Mouse (Mus musculus) midbrain, embryonic 16.5 days (tissue): ENCODE data around the gene Rptn. TPM values are rescaled to one million over a fixed set of nuclear protein-coding genes. Genes with fewer than 3 reads are reported as not detected.

ENCODE experiments used
- ATAC-seq: fragments of 200-750 bp; cut with Nextera tagmentation; 2 replicates; pipeline ENCODE4 v1.8.0; 2017; ENCODE audit warnings: moderate TSS enrichment
- H3K27ac ChIP-seq: fragments of 300-500 bp; sonication (generic); 2 replicates; pipeline ENCODE4 v1.5.1; 2014; ENCODE audit warnings: mild to moderate bottlenecking, low read length, mixed read lengths
- H3K27me3 ChIP-seq: fragments of 300-500 bp; sonication (generic); 2 replicates; pipeline ENCODE4 v1.6.1; 2014; ENCODE audit warnings: low read depth, low read length, mixed read lengths; ENCODE audit not compliant: control insufficient read depth, insufficient read depth
- H3K36me3 ChIP-seq: fragments of 300-500 bp; sonication (generic); 2 replicates; pipeline ENCODE4 v1.6.1; 2014; ENCODE audit warnings: mild to moderate bottlenecking, low read length, moderate library complexity, mixed read lengths; ENCODE audit not compliant: control insufficient read depth, insufficient read depth
- H3K4me1 ChIP-seq: fragments of 300-500 bp; sonication (generic); 2 replicates; pipeline ENCODE4 v1.6.1; 2014; ENCODE audit warnings: mild to moderate bottlenecking, low read length, mixed read lengths; ENCODE audit not compliant: control insufficient read depth, insufficient read depth
- H3K4me2 ChIP-seq: fragments of 300-500 bp; sonication (generic); 2 replicates; pipeline ENCODE4 v1.6.1; 2014; ENCODE audit warnings: mild to moderate bottlenecking, low read length, mixed read lengths
- H3K4me3 ChIP-seq: fragments of 300-500 bp; sonication (generic); 2 replicates; pipeline ENCODE4 v1.5.1; 2014; ENCODE audit warnings: low read depth, mild to moderate bottlenecking, low read length, moderate library complexity, mixed read lengths
- H3K9ac ChIP-seq: fragments of 300-500 bp; sonication (generic); 2 replicates; pipeline ENCODE4 v1.6.1; 2014; ENCODE audit warnings: low read depth, low read length, mixed read lengths
- H3K9me3 ChIP-seq: fragments of 300-500 bp; sonication (generic); replicated peaks from 2 replicates; pipeline ENCODE4 v1.6.1; 2014; ENCODE audit warnings: mild to moderate bottlenecking, low read length, mixed read lengths; ENCODE audit not compliant: control insufficient read depth, poor library complexity, severe bottlenecking
- WGBS: fragments of 180-500 bp; shearing (Covaris S2); extraction: QIAGEN DNeasy Blood & Tissue Kit; methylation state at CpG from one replicate; pipeline ENCODE4 v1.1.7; 2014; 5-methylcytosine and 5-hydroxymethylcytosine counted together
- polyA plus RNA-seq: library from polyadenylated mRNA; unstranded; fragments of >200 nt; fragmentation: Nextera tagmentation; extraction: Ambion mirVana; gene quantifications from 2 replicates; pipeline ENCODE4 v1.2.1, GENCODE M21; 2015

The Rptn gene
- not detected in 2 replicates for polyA plus RNA-seq

DNA sequence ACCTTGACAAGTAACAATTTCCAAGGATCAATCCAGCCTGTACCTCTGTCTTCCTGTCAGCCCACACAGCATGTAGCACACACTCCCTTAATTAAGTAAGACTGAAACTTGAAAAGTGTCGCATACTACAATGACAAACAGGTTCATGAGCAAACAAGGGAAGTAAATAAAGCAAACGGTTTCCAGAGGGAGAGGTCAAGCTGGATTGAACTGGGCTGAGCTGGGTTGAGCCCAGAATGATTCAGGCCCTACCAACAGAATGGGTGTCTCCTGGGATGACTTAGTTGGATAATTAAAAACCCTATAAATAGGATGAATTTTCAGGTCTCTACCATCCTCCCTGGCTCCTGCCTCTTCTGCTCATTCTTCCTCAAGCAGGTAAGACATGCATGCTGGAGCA lies at the start of gene Rptn:
TSS of gene Rptn (plus strand) at position 334 of the 400 bp plus-strand sequence.
- Histone ChIP-seq H3K36me3 (no peaks in the 10 kb centered on the region), H3K4me2 (no peak within 1 kb of the TSS), H3K4me1 (no peaks in the 10 kb centered on the region), H3K9me3 (no peaks in the 10 kb centered on the region), H3K9ac (no peak within 1 kb of the TSS), H3K27me3 (no peaks in the 10 kb centered on the region), H3K27ac (no peak within 1 kb of the TSS), H3K4me3 (no peak within 1 kb of the TSS)
- WGBS, result 67% methylated on average over 2 of the region's 2 CpGs
- no peak for ATAC-seq

GRCm38 (mm10) chr3:93346896-93347295 lies 46.6 kb upstream of the Rptn start:
- Histone ChIP-seq H3K36me3 (no peaks in the 10 kb centered on the region), H3K27me3 (no peaks in the 10 kb centered on the region), H3K4me3 (no peak overlapping the region), H3K9me3 (no peaks in the 10 kb centered on the region), H3K4me2 (no peak overlapping the region), H3K4me1 (no peaks in the 10 kb centered on the region), H3K9ac (no peak overlapping the region), H3K27ac (no peak overlapping the region)
- ATAC-seq, result no peak
- WGBS, result 81% methylated on average over 2 of the region's 2 CpGs

DNA sequence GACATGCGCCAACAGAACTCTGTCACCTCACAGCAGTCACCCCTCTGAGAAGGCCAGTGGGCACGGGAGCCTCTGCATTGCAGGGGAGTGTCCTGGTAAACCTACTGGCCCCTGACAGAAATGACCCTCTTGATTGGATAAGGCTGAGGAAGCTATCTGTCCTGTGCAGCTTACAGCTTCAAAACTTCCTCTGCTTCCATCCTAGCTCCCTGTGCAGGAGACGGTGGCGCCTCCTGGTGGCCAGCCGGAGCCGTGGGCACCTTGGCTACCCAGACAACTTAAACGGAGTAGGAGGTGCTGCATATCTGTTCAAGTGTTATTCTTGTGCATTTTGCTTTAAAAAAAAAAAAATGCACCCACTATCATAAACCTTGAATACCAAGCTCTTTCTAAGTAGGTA lies 33.5 kb upstream of the Rptn start:
- Histone ChIP-seq H3K9me3 (no peaks in the 10 kb centered on the region), H3K4me2 (no peak overlapping the region), H3K27me3 (no peaks in the 10 kb centered on the region), H3K9ac (no peak overlapping the region), H3K36me3 (no peaks in the 10 kb centered on the region), H3K4me1 (peaks cover 3% of the 10 kb centered on the region; the same call in 1 of the 2 replicates), H3K27ac (no peak overlapping the region), H3K4me3 (no peak overlapping the region)
- ATAC-seq, result no peak
- 18% methylated on average over 7 of the region's 7 CpGs for WGBS

DNA sequence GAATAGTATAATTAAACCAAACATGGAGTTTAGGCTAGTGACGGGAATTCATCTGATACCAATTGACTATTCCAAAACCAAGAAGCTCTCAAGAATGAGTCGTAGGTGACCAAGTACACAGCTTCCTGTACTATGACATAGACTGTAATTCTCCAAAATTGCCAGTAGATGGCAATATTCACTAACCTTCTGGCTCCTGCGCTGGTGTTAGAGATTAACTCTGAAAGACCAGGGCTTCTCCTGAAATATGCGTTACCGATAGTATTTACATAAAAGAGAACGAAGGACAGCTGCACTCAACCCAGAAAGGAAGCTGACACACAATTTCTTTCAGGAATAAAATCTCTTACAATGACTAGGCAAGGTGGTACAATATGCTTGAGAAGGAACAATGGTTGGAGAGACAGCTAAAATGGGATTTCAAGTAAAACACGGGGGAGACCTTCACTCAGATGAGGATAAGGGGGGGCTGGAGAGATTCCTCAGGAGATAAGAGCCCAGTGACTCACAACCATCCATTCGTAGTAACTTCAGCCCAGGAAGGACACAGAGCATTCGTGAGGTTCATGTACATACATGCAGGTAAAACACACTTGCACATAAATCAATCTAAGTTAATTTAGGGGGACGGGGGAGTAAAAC lies 31.4 kb upstream of the Rptn start:
- Histone ChIP-seq H3K4me1 (peaks cover 3% of the 10 kb centered on the region; the same call in 1 of the 2 replicates), H3K36me3 (no peaks in the 10 kb centered on the region), H3K4me2 (peak overlapping the region; percentile 58), H3K27ac (no peak overlapping the region), H3K9ac (no peak overlapping the region; the same call in 1 of the 2 replicates), H3K9me3 (no peaks in the 10 kb centered on the region), H3K27me3 (no peaks in the 10 kb centered on the region), H3K4me3 (peak overlapping the region; percentile 23)
- peak; percentile 94 for ATAC-seq
- WGBS, result 11% methylated on average over 10 of the region's 10 CpGs

DNA sequence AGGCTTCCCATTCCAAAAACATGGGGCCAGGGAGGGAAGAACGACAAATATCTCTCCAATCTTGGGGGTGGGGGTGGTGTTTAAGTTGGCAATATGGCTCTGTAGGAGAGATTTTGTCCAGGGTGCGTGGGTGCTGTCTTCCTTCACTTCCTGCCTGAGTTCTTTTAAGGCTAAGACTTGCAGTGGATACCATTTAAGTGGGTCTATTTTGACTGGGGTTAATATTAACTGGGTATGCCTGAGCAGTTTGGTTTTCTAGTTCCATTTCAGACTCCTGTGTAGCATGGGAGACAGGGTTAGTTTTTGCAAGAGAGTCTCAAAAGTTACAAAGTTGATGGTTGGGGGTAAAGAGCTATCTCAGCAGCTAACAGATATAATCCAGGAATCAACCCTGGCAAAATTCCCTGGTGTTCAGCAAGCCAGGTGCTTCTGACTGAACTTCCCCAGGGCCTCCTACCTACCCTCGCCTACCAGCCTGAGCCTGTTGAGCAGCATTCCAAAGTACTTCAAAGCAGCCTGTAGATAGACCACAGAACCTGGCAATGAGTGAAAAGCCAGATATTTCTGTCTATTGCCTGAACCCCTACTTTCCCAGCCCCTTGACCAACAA lies 26.4 kb upstream of the Rptn start:
- Histone ChIP-seq H3K4me3 (no peak overlapping the region), H3K27me3 (no peaks in the 10 kb centered on the region)
- 64% methylated on average over 3 of the region's 3 CpGs for whole genome bisulfite sequencing

GRCm38 (mm10) chr3:93368171-93368570 lies 25.3 kb upstream of the Rptn start:
- ATAC-seq, result no peak
- WGBS, result 86% methylated on average over 1 of the region's 1 CpGs
- H3K4me3 ChIP-seq, result no peak overlapping the region
- H3K36me3 ChIP-seq, result no peaks in the 10 kb centered on the region
- no peaks in the 10 kb centered on the region for H3K4me1 ChIP-seq
- H3K27ac ChIP-seq, result no peak overlapping the region
- no peak overlapping the region for H3K9ac ChIP-seq
- no peaks in the 10 kb centered on the region for H3K27me3 ChIP-seq
- H3K9me3 ChIP-seq, result no peaks in the 10 kb centered on the region
- H3K4me2 ChIP-seq, result no peak overlapping the region

More for the DNA sequence above, 26.4 kb upstream of the Rptn start:
- no peaks in the 10 kb centered on the region for H3K9me3 ChIP-seq
- H3K9ac ChIP-seq, result no peak overlapping the region
- H3K27ac ChIP-seq, result no peak overlapping the region
- peaks cover 3% of the 10 kb centered on the region; the same call in 1 of the 2 replicates for H3K4me1 ChIP-seq
- no peak for ATAC-seq
- no peaks in the 10 kb centered on the region for H3K36me3 ChIP-seq
- no peak overlapping the region for H3K4me2 ChIP-seq

DNA sequence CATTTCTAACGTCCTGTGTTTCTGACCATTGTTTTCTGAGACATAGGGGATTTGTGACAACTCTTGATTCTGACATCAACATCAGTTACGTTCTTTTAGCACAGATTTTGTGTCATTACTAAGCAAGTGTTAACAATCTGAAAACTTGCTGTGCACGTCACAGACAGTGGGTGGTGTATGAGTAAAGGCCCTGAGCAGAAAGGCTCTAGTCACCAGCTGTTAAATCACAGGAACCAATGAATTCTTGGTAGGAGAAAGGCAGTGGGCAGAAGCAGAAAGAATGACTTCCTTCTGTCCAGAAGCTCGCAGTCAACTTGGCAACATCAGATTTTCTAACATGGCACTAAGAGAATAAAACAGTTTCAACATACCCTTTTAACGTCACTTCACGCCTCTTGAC lies 20.1 kb upstream of the Rptn start:
- H3K9ac ChIP-seq, result no peak overlapping the region
- no peaks in the 10 kb centered on the region for H3K27me3 ChIP-seq
- WGBS, result 80% methylated on average over 6 of the region's 6 CpGs
- no peak overlapping the region for H3K4me2 ChIP-seq
- no peak overlapping the region for H3K27ac ChIP-seq
- no peaks in the 10 kb centered on the region for H3K9me3 ChIP-seq
- no peak for ATAC-seq
- no peaks in the 10 kb centered on the region for H3K36me3 ChIP-seq
- no peak overlapping the region for H3K4me3 ChIP-seq
- H3K4me1 ChIP-seq, result no peaks in the 10 kb centered on the region

- Histone ChIP-seq H3K27ac (no peak overlapping the region), H3K4me3 (no peak overlapping the region), H3K27me3 (no peaks in the 10 kb centered on the region), H3K4me1 (no peaks in the 10 kb centered on the region), H3K9ac (no peak overlapping the region), H3K4me2 (no peak overlapping the region), H3K9me3 (no peaks in the 10 kb centered on the region), H3K36me3 (no peaks in the 10 kb centered on the region)
- no peak for ATAC-seq
- WGBS, result 71% methylated on average over 1 of the region's 1 CpGs
Observed at GRCm38 (mm10) chr3:93375196-93375595, 18.3 kb upstream of the Rptn start.

GRCm38 (mm10) chr3:93375601-93376000 lies 17.9 kb upstream of the Rptn start:
- no peaks in the 10 kb centered on the region for H3K4me1 ChIP-seq
- ATAC-seq, result no peak
- H3K9ac ChIP-seq, result no peak overlapping the region
- no peaks in the 10 kb centered on the region for H3K9me3 ChIP-seq
- H3K4me2 ChIP-seq, result no peak overlapping the region
- no peaks in the 10 kb centered on the region for H3K36me3 ChIP-seq
- H3K4me3 ChIP-seq, result no peak overlapping the region
- no peak overlapping the region for H3K27ac ChIP-seq
- H3K27me3 ChIP-seq, result no peaks in the 10 kb centered on the region
- WGBS, result 91% methylated on average over 5 of the region's 5 CpGs
